Mouse (Mus musculus): ENCODE results near the gene Itih2.

DNA sequence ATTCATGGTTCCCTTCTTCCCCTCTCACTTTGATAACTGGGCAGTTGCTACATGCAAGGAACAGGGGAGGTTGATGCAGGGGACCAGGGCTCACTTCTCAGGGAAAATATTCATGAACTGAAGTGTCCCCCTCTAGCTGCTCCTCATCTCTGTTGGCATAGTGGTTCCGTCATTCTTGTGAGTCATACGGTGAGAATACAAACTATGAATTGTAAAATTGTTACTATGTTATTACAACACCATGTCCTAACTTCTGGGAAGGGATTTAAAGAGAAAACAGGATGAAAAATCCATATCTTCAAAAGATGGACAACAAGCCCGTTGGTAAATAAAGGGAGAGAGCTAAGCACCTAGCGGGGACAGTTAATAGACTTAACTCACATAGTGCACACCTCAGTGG is at the start of gene Itih2:
- no peak for TF ChIP-seq CTCF (IDR thresholded peaks at IDR 0.05; ENCODE audit: low read depth)
- no peak for TF ChIP-seq EP300 (IDR thresholded peaks at IDR 0.05; ENCODE audit: low read depth)
